Mouse (Mus musculus) thymus, postnatal 36 days (tissue): ENCODE results near the gene Hivep2.

ENCODE experiments used
- DNase-seq, 2 experiments: peaks; one replicate each; pipeline ENCODE4 v3.0.0; 2022; ENCODE audit warnings: mixed read lengths in 2 of 2

Gene Hivep2

GRCm38 (mm10) chr10:13973563-13974179 is 7.8 kb downstream of the Hivep2 start:
- DNase-seq = no peak

GRCm38 (mm10) chr10:13974472-13974871 is 8.6 kb downstream of the Hivep2 start:
- no peak for DNase-seq

- DNase-seq = no peak
Observed at GRCm38 (mm10) chr10:13975861-13976260, 10.0 kb downstream of the Hivep2 start.

GRCm38 (mm10) chr10:13976267-13976666 is 10.4 kb downstream of the Hivep2 start:
- no peak for DNase-seq

DNA sequence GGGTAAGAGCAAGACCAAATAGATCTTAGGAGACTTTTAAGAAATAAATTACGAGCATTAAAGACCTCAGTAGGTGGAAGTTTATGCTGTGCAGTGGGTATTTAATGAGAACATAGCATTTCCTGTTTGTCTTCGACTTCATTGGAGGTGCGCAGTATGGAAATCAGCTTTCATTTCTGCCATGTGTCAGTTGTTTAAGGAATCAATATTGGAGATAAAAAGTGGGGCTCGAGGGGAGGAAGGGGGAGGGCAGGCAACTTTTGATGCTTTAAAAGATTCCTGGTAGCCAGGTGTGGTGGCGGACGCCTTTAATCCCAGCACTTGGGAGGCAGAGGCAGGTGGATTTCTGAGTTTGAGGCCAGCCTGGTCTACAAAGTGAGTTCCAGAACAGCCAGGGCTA is 16.4 kb downstream of the Hivep2 start:
- peak in 1 of 2 experiments; percentile 19 for DNase-seq

GRCm38 (mm10) chr10:13982769-13983381 is 17.0 kb downstream of the Hivep2 start:
- peak; percentile 88 to 93 for DNase-seq

GRCm38 (mm10) chr10:13983631-13984030 is 17.8 kb downstream of the Hivep2 start:
- peak in 1 of 2 experiments; percentile 36 for DNase-seq

DNA sequence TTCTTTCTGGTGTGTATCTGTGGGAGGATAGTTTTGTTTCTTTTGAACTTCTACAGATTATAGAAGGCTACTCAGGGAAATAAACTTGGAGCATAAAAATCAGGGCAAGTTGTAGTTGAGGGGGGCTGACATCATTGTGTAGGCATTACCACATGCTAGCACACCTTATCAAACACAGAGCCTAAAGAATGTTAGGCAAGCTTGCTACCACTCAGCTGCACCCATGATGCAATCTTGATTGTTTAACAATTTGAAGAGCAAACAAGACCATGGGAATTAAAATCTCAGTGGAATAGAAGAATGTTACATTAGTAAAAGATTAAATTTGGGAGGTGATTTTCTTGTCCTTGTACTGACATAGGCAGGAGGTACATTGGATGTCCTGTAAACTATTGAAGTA is 18.4 kb downstream of the Hivep2 start:
- no peak for DNase-seq

- no peak for DNase-seq
Observed at GRCm38 (mm10) chr10:13986539-13986938, 20.7 kb downstream of the Hivep2 start.

- DNase-seq = no peak
Observed at GRCm38 (mm10) chr10:13987336-13987735, 21.5 kb downstream of the Hivep2 start.

DNA sequence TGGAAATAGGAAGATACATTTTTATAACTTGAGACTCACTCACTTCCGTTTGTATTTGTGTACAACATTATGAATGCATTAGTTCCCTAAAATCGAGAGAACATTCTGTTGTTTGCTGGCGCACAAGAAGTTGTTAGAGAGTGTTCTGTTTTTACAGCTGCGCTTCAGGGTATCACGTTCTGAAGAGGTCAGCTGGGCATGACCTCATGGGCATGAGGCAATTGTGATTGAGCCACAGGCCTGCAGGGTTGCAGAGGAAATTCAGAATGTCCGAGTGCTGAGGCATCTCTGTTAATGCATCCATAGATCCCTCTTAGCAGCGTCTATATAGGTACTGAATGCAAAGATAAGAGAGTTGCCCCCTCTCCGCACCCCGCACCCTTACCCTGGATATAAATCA is 22.4 kb downstream of the Hivep2 start:
- DNase-seq = no peak

- peak; percentile 24 to 45 for DNase-seq
Observed at GRCm38 (mm10) chr10:13988757-13989156, 22.9 kb downstream of the Hivep2 start.

DNA sequence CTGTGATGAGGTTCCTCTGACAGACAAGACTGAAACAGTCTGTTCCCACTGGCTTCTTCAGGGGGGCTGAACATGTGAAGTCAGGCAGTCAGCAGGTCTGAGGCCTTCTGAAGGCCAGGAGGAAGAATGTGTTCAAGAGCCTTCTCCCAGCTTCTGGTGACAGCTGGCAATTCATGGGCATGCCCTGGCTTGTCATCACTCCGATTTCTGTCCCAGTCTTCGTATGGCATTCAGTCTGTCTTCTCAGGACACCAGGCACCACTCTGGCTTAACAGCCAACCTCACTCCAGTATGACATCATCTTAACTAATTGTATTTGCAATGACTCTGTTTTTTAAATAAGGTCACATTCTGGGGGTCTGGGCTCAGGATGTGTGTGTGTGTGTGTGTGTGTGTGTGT is 25.0 kb downstream of the Hivep2 start:
- DNase-seq = no peak

DNA sequence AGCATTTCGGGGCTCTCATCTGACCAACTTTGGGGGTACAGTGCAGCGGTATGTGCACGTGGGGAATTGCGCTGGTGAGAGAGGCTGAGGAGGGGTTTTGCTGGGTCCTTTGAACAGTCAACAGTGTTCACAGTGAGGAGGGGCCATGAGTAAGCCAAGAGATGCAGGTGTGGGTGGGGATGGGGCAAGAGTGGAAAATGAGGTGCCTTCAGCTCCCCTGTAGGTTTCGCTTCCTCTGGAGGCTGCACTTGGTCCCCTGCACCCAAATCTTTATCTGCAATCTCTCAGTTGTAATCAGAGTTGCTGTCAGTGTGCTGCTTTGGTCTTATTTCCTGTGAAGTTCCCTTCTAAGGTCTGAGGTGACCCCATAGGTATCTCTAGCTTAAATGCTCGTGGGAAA is 27.5 kb downstream of the Hivep2 start:
- peak; percentile 71 to 86 for DNase-seq

DNA sequence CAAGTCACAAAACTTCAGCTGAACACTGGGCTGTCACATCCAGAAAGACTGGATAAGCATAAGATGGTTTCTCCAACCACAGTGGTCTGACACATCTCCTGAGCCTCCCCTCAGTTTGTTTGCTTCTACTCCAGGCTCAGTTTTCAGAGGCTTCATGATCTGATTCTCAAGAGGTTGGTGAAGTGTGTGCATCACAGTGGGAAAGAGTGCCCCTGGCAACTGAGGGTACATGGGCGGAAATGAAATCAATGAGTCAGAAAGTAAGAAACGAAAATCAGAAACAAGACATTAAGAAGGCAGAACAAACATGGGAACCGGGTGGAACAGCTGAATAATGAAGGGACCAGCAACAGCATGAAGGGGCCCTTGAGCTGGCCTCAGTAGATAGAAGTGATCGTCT is 31.5 kb downstream of the Hivep2 start:
- no peak for DNase-seq

DNA sequence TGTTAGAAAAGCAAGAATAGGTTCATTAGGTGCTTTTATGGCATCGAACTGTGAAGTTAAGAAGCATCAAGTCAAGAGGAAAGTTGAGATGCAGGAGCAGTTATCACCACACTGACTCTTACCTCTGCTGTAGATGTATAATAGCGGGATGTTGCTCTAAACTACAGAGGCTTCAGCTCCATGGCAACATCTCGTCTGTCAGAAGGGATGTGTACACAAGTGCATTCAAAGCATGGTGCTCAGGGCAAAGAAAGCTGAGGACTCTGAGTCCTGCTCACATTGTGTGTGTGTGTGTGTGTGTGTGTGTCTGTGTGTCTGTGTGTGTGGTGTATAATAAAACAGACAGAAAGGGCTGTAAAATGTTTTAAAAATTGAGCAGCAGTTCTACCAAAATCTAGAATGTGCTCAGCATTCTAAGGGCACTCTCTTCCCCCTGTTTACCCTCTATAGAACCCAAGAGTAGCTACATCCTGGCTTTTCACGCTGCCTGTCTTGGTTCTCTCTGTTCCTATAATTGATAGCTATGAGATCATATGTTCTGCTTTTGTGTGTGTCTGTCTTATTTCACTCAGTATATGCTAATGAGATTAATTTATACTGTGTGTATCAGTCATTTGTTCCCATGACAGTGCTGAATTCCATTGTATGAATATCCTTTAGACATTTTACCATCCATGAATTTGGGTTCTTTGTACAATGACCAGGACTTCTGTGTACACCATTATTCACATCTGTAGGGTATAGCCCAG is 39.1 kb downstream of the Hivep2 start:
- DNase-seq = no peak

GRCm38 (mm10) chr10:14009721-14010120 is 43.8 kb downstream of the Hivep2 start:
- DNase-seq = no peak

GRCm38 (mm10) chr10:14016287-14016970 is 50.6 kb downstream of the Hivep2 start:
- peak; percentile 52 to 67 for DNase-seq

- no peak for DNase-seq
Observed at GRCm38 (mm10) chr10:14017338-14017737, 51.5 kb downstream of the Hivep2 start.

DNA sequence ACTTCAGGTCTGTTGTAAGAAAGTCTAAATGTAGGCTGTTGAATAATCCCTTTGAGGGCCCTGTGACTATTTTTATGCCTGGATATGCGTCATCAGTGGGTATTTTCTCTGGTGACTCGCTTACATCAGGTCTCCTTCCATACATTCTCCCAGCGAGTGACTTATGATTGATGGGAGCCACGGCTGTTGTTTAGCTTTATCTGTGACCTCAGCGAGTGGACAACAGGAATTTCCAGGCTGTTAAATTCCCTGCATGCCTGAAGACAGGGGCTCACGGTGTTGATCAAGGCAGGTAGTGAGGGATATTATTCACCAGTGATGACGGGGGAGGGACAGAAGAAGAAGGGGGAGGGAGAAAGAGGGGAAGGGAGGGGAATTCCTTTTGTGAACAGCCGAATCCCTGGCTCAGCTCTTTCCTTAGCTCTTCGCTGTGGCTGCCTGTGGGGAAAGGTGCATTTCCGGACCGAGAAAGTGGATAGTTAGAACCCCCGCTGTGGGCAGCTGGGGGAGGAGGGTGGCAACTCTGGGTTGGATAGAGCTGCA is 52.0 kb downstream of the Hivep2 start:
- DNase-seq = no peak

GRCm38 (mm10) chr10:14018672-14019071 is 52.8 kb downstream of the Hivep2 start:
- DNase-seq = peak in 1 of 2 experiments; percentile 40

DNA sequence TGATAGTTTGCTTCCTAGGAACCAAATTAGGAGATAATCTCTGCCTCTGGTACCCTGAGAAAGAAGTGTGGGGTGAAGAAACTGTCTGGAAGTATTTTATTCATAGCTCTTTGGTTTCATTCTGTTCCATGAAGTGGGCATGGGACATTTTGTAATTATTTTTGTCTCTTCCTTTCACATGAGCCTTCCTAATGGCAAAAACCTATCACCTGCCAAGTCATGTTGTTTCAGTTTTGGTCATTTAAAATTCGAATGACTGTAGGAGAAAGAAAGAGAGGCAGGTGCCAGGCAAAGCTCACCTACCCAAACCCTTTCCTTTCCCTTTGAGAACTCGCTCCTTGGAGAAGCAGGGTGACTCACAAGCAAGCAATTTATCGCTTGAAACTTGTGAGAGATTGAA is 53.3 kb downstream of the Hivep2 start:
- no peak for DNase-seq

- DNase-seq = no peak
Observed at GRCm38 (mm10) chr10:14020253-14020652, 54.4 kb downstream of the Hivep2 start.
